Mouse (Mus musculus): ENCODE data around the gene Rab5c. TPM values are rescaled to one million over a fixed set of nuclear protein-coding genes. Genes with fewer than 3 reads are reported as not detected.

The Rab5c gene
- 100 to 1,000 TPM; 141 to 152 TPM for total RNA-seq (2021)

DNA sequence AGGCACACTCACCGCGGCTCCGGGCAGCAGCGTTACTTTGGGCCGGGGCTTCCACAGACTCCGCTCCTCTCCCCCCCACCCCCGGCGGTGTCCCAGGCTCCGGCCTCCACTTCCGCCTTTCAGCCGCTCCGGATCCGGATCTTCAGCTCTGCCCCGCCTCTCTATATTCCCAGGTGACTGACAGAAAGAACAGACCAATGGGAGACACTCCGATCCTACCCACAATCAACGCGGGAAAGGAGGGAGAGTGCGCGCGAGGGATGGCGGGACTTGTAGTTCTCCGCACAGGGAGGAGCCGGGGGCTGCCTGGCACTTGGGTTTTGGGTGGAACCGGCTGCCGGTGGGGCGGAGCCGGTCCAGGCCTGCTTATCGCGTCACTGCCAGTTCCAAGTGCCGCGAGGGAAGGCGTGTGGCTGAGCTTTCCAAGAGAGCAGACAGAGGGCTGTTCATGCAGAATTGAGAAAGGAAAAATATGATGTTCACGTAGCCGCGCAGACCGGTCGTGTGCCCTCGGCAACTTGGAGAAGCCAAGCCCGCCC lies at the start of gene Rab5c:
TSS of gene Rab5c (minus strand) at position 150 of the 539 bp plus-strand sequence.
- peak; percentile 90 to 93 for DNase-seq (ENCODE audit: extremely low spot score in 1 of 2, low spot score in 1 of 2)

DNA sequence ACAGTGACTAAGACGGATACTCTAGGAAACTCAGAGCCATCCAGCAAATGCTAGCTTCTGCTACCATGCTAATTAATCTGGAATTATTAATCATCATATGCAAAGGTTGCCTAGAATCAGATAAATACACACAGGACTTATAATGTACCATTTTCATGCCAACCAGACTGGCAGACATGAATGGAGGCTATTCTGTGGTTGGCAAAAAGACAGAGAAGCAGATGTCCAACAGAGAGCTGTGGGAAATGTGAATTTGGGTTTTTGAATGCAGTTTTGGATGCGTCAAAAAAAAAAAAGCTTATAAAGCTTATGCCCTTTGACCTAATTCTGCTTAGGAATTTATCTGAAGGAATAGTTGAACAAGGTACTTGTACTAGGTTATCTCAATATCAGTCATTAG lies 47.8 kb upstream of the Rab5c start:
- no peak for DNase-seq (ENCODE audit: extremely low spot score in 1 of 2, low spot score in 1 of 2)

DNA sequence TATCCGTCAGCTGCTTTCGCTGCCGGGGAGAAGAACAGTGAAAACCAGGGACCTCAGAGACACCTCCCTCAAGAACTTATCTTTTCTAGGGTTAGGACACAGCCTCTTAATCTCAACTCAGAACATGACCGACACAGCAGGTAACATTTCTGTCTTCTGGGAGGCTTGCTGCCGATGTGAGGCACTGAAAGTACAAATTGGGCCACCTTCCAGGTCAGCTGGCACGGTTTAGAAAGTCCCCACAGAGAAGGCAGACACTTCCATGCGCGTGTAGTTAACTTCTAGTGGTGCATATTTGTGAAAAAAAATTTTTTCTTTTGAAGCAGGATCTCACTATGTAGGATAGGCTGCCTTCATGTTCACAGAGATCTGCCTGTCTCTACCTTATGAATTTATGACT lies 46.3 kb upstream of the Rab5c start:
- no peak for DNase-seq (ENCODE audit: extremely low spot score in 1 of 2, low spot score in 1 of 2)

DNA sequence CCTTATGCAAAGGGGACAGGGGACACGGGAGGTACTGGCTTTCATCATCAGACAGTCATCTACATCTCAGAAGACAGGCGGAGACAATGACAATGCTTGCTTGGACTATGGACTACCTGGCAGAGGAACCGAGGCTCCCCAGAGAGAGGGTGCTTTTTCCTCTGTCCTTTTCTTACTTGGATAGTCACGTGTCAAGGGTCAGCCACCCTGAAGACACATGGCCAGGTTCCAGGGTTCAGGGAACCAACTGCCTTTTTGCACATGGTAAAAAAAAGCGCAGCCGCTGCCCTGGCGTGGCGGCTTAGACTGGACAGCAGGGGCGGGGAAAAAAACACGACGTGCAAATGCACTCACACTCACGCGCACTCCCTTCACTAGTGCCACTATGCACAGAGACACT lies 44.6 kb upstream of the Rab5c start:
- no peak for DNase-seq (ENCODE audit: extremely low spot score in 1 of 2, low spot score in 1 of 2)

DNA sequence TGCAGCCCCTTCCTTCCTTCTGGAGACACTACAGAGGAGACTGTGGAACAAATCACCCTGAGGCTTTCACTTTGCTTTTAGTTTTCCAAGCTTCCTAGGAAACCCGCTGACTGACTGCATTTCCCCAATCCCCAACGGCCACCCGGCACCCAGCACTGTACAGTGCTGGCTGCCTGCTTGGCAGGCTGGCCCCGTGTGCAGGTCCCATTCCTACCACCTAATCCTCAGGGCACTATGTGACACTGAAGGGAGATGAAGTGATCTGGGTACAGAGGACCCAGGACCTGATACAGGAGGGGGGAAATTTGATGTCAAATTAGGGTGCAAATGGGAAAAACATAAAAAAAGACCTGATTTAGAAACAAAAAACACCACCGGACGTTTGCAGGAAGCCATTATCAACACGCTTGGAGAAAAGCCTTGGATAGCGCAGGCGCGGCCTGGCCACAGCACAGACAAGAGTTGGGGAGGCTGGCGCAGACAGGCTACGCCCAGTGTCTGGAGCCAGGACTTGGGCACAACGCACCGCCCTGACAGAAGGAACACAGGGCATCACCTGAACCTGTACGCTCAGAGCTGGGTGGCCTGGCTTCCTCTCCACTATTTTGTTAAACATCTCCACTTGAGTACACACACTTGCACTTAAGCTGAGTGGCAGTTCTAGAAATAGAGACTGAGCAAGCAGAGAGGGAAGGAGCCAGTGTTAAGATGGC lies 43.9 kb upstream of the Rab5c start:
- no peak for DNase-seq (ENCODE audit: extremely low spot score in 1 of 2, low spot score in 1 of 2)

DNA sequence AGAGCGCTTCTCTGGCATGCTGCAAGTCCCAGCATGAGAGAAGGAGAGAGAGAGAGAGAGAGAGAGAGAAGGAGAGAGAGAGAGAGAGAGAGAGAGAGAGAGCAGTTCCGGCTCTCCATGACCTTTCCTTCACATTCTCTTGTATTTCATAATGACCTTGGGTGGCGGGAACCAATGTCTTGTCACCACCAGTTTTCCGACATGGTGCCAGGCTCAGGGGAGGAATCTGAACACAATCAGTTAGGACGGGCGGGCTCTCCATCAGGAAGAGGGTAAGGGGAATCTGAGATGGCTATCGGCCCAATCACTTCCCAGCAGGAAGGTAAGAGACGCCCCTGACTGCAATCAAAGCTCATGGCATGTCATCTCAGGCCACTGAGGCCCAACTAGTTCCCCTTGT lies 42.2 kb upstream of the Rab5c start:
- no peak for DNase-seq (ENCODE audit: extremely low spot score in 1 of 2, low spot score in 1 of 2)

DNA sequence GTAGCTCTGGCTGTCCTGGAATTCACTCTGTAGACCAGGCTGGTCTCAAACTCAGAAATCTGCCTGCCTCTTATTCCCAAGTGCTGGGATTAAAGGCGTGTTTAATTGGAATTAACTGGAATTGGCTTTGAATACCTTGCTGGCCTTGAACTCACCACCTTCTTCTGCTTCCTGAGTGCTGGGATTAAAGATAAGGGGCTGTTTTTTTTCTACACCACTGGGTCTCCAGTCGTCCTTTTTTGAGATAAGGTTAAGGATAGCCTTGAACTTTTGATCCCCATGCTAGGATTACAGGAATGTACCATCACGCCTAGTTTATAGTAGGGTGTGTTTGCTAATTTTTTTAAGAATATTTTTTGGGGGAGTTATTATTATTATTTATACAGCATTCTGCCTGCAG lies 40.1 kb upstream of the Rab5c start:
- DNase-seq (ENCODE audit: extremely low spot score in 1 of 2, low spot score in 1 of 2), result no peak

DNA sequence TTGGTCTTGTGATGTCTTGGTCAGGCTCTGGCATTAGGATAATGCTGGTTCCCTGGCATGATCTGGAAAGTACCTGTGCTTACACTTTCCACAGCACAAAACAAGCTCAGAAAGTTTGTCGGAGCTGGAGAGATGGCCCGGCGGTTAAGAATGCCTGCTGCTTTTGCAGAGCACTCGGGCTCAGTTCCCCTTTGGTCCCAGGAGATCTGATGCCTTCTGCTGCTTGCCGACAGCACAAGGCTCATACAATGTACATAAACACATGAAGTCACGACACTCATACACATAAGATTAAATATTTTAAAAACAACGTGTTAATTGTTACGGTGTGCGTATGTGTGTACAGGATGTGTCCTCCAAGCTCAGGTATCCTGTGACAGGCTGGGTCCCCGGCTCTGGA lies 37.9 kb upstream of the Rab5c start:
- DNase-seq (ENCODE audit: extremely low spot score in 1 of 2, low spot score in 1 of 2), result no peak

DNA sequence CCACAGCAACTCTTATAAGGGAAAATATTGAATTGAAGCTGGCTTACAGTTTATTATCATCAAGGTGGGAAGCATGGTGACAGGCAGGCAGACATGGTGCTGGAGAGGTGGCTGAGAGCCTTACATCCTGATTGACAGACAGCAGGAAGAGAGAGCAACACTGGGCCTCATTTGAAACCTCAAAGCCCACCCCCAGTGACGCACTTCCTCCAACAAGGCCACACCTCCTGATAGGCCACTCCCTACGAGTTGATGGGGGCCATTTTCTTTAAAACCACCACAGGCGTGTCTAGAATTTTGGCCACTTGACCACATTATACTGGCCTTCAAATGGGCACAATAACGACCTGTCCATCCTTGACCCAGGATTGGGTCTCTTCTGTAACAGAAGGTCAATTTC lies 36.2 kb upstream of the Rab5c start:
- no peak for DNase-seq (ENCODE audit: extremely low spot score in 1 of 2, low spot score in 1 of 2)

DNA sequence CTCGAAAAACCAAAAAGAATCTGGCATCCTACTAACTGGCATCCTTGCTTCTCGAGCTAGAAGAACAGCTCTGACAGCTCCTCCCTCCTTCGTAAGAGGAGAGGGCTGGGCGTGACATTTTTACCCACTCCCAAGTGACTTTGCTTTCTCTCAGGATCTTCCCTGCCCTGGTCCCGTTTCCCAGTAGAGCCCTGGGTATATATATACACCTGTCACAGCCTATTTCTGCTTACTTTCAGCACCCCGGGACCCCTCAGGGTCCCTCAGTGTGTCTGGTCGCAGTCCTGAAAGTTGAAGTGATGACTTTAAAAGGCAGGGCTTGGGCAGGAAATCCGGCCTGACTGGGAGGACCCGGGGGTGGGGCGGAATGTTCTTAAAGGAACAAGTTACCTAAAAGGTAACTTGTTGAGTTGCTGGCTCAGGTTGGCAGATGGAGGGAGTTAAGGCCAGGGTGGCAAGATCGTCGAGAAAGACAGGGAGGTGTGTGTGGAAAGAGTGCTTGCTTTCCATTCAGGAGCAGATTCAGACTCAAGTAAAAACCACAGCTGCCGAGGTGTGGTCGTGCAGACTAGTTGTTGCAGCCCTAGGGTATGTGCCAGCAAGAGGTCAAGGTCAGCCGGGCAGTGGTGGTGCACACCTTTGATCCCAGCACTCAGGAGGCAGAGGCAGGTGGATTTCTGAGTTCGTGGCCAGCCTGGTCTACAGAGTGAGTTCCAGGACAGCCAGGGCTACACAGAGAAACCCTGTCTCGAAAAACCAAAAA lies 32.8 kb upstream of the Rab5c start, which contains the start of gene Ghdc:
TSS of gene Ghdc (minus strand) at position 312 of the 763 bp plus-strand sequence.
- peak; percentile 32 to 65 for DNase-seq (ENCODE audit: extremely low spot score in 1 of 2, low spot score in 1 of 2)

DNA sequence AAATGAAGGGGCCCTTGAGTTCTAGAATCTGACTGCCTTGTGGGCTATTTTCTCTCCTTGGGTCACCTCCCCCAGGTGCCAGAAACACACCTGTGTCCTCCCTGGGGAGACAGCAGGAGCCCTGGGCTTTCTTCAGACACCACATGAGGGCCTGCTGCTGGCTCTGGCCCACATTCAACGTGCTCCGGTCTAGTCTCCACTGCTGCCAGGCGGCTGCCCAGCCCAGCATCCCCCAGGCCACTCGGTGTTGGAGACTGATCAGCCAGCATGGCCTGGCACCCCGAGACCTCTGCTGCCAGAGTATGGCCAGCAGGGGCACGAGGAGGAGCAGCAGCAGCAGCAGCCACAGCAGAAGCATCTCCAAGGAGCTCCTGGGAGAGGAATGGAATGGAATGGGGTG lies 32.0 kb upstream of the Rab5c start:
- DNase-seq (ENCODE audit: extremely low spot score in 1 of 2, low spot score in 1 of 2), result no peak

DNA sequence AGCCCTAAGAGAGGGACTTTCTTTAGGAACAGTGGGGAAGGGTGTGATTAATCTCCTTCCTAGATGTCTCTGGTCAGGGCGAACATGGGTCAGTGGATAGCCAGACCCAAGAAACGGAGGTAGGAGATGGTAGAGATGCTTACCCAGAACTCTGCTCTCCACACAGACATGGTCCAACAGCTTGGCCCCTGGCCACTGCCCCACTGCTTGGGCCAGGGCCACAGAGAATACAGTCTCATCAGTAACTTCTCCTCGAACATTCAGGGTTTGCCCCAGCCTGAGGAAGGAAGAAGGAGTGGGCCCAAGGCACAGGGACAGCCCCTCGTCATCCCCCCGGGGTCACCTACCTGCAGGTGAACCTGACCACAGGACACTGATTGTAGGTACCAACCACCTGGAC lies 29.9 kb upstream of the Rab5c start:
- no peak for DNase-seq (ENCODE audit: extremely low spot score in 1 of 2, low spot score in 1 of 2)

DNA sequence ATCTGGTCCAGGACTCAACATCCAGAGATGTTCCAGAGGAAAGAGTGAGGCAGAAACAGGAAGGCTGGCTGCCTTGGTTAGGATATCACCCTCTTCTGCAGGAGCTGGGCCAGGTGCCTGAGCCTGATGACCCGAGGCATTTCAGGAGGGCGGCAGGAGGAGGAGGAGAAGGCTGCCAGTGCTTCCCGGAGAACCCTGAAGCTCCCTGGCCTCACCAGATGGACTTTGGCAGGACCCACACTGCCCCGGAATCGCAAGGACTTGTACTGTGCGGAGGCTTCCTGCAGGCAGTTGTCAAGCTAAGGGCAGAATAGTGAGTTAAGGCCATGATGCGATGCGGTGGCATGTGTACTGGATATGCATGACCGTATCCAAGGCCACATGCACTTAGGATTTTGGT lies 28.7 kb upstream of the Rab5c start:
- no peak for DNase-seq (ENCODE audit: extremely low spot score in 1 of 2, low spot score in 1 of 2)

DNA sequence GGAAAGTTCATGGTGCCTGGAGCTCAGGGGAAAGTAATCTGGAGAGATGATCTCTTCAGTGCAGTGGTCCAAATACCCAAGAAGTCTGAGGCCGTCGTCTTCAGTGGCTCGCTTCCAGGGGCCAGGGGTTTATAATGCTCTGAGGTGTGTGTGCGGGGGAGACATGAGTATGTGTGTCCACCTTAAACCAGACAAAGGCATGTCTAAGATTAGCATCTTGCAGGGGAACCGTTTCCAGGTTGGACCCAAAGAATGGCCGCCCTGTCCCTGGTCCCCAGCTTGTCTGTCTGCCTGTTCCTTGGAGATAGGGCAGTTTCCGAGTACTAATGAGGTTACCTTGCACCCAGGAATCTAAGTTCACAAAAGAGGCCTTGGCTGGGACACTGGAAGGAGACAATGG lies 24.8 kb upstream of the Rab5c start, which contains the start of gene Hcrt:
TSS of gene Hcrt (minus strand) at position 101 of the 400 bp plus-strand sequence.
- no peak for DNase-seq (ENCODE audit: extremely low spot score in 1 of 2, low spot score in 1 of 2)

DNA sequence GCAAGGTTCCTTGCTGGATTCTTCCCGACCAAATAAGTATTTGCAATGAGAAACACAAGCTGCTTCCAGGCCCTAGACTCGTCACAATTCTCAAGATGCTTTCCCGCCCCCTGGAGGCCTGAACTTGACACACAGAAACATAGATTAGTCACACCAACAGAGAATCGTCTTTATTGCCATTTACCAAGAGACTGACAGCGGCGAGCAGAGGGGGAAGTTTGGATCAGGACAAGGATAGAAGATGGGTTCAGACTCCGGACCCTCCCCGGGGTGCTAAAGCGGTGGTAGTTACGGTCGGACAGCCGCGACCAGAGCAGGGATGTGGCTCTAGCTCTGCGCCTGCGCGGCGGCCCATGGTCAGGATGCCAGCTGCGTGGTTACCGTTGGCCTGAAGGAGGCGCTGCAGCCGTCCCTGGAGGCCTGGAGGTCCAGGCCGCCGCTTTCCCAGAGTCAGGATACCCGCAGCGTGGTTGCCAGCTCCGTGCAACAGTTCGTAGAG lies 23.6 kb upstream of the Rab5c start:
- DNase-seq (ENCODE audit: extremely low spot score in 1 of 2, low spot score in 1 of 2), result peak; percentile 87

DNA sequence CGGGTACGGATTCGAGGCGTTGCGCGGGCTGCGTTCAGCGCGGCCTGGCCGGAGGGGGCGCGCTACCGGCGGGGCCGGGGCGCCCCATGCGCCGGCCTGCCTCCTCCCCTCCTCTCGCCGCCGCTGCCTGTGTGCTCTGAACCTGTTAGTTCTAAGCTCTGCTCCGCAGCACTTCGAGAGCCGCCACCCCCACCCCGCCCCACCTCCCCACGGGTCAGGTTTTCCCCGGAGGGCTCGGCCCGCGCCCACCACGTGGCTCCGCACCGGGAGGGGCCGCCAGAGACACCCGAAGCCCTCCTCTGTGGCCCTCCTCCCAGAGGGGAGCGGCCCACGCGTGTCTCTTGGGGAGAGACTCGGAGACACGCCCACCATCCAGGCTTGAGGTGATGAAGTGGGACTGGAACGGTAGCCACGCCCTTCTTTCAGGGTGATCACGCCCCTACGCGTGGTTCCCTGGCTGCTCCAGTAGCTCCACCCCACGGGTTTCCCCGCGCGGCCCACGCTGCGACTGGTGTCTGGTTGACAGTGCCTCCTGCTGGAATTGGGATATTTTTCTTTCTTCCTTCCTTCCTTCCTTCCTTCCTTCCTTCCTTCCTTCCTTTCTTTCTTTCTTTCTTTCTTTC lies 21.7 kb upstream of the Rab5c start, which contains the start of gene Kcnh4:
TSS of gene Kcnh4 (minus strand) at position 332 of the 623 bp plus-strand sequence.
- peak; percentile 48 to 70 for DNase-seq (ENCODE audit: extremely low spot score in 1 of 2, low spot score in 1 of 2)

DNA sequence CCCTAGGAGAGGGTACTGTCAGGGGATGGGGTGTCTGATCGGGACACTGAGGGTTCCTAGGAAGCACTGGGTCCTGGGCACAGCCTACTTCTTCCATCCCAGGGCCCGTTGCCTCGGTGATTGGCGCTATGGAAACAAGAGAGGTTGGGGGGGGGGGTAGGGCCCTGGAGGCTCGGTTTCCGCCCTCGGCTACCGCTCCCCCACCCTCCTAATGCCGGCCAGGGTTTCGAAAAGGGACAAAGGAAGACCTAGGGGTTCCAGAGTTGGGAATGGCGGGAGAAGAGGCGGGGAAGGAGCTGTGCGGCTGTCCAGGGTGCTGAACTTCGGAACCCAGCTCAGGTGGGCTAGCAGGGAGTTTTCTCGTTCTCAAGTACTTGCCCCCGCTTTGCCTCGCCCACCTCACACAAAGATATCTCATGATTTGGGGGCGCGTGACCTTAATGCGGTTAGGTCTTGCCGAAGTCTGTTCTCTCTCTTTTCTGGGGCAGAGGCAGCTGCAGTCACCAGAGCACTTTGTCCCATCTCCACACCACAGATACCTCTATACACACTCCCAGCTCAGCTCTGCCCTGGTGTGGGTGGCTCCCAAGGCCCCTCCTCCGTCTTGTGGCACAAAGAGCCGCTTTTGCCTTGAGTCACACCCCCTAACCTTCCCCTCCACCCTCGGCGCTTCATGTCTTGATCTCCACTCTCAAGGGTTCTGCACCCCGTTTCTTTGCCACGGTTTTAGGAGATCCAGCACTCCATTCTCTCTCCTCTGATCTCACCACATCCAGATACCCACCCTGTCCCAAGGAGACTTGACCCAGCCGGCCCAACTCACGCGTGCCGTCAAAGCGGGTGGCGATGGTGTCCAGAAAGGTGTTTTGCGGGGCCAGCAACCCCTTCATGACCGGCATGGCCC lies 20.9 kb upstream of the Rab5c start:
- peak in 1 of 2 experiments; percentile 28 for DNase-seq (ENCODE audit: extremely low spot score in 1 of 2, low spot score in 1 of 2)

DNA sequence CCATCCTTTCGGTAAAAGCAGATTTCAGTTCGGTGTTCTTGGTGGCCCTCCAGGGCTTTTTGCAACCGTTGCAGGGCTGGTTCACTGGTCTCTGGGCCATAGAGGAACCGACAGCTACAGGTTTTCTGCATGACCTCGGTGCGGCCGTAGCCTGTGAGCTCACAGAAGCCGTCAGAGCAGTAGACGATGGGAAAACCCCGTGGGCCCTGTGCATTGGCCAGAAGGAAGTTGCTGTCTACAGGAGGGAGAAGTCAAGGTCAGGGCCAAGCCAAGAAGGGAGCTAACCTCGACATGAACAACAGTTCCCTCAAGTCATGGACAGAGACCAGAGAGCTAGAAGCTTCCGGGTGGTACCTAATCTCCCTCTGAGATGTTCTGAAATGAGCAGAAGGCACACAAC lies 19.6 kb upstream of the Rab5c start:
- no peak for DNase-seq (ENCODE audit: extremely low spot score in 1 of 2, low spot score in 1 of 2)

DNA sequence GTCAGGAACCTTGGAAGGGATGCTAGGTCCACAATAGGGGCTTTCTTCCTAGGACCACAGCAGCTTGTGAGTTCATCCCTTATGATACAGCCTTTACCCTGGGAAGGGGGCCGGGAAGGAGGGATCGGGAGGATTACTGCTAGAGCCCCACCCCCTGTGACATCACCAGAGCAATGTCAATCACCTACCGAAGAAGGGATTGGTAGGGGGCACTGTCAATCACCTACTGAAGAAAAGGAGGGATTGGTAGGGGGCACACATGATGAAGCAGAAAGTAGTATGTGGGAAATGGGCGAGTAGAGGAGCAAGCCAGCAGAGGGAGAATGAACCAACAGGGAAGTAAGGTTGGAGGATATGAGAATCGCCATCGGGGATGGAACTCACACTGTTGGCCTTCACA lies 18.5 kb upstream of the Rab5c start:
- DNase-seq (ENCODE audit: extremely low spot score in 1 of 2, low spot score in 1 of 2), result no peak

DNA sequence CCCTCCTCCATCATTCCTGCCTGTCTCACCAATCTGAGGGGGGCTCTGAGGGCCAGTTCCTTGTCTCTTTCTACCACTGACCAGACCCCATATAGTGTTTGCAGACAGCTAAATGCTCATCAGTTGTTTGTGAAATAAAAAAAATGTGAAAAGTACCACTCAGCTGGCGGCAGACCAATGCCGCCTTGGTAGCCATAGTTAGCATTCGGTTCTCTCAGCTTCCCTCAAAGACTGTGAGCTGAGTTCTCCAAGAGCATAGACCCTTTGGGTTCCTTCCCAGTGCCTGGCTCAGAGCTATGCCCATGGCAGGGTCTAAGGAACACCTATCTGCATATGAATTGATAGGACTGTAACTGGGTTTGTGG lies 16.7 kb upstream of the Rab5c start:
- no peak for DNase-seq (ENCODE audit: extremely low spot score in 1 of 2, low spot score in 1 of 2)
